ENCODE assay signal across 28 mouse cellular contexts in the genomic region with DNA sequence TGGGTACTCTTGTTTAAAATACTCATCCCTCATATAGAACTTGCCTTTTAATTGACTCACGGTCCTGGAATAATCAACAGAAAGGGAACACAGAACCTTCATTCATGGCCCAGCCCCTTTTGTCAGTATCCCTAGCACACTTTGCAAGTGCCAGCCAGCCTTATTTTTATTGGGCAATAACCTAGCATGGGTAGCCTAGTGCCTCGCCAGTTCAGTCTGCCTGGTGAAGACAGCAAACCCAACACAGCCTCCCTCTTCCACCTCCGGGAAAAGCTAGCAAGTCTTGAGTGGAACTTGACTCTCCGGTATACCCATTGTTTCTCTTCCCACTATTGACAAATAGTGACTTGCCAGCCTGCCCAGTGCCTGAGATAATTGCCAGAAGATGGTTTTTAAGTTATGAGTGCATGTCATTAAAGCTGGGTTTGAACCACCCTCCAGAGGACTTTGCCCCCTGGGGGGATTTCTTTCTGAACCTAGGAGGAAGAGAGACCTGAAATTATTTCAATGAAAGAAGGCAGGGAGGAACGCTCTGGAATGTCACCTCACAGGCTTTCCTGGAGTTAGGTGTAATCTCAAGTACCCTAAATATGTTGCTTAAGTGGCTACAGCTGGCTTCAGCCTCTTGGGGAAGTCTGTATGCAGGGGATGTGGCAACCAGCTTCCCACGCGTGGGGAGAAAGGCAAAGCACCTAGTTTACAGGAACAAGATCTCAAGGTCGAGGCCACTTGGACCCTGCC. TPM values are rescaled to one million over a fixed set of nuclear protein-coding genes. Genes with fewer than 3 reads are reported as not detected.
DNase-seq lines count a peak whose midpoint lies in the region; ATAC-seq and TF ChIP-seq lines count a peak whose summit lies in the region.
"Had no signal": no experiment of that assay in that cellular context is flagged by ENCODE, and none has a peak within 500 bp of the region (broad histone marks: within the 10 kb centered on the region; RNA-seq: fewer than 3 reads in every experiment).

No protein-coding gene starts in this region.

- 27% methylated on average over 8 of the region's 8 CpGs for WGBS in large intestine, adult 2 months
- WGBS in lung, embryonic 14.5 days = 48% methylated on average over 8 of the region's 8 CpGs

- ATAC-seq in lung, embryonic 14.5 days (ENCODE audit: insufficient read depth) = peak; percentile 76
- ATAC-seq: forebrain, embryonic 14.5 days; hindbrain, embryonic 16.5 days; midbrain, embryonic 15.5 days had no signal

- H3K36me3 ChIP-seq in lung, embryonic 14.5 days (ENCODE audit: insufficient read depth) = no peaks in the 10 kb centered on the region
- H3K36me3 ChIP-seq: heart, embryonic 10.5 days; heart, embryonic 15.5 days; midbrain, embryonic 10.5 days; midbrain, embryonic 15.5 days; neural tube, embryonic 13.5 days had no signal

- no peak overlapping the region for H3K9ac ChIP-seq in lung, embryonic 14.5 days
- H3K9ac ChIP-seq: heart, embryonic 15.5 days; liver, embryonic 14.5 days; midbrain, embryonic 15.5 days; neural tube, embryonic 13.5 days had no signal

- no peaks in the 10 kb centered on the region for H3K4me1 ChIP-seq in lung, embryonic 14.5 days (ENCODE audit: insufficient read depth)
- H3K4me1 ChIP-seq: midbrain, embryonic 10.5 days; midbrain, embryonic 15.5 days had no signal

- H3K4me2 ChIP-seq in lung, embryonic 14.5 days = 0 out of 2 replicates have a peak overlapping the region, but pooled peaks have one; percentile 3
- H3K4me2 ChIP-seq: heart, embryonic 15.5 days; midbrain, embryonic 15.5 days; neural tube, embryonic 13.5 days had no signal

- peak overlapping the region; percentile 63 for H3K27ac ChIP-seq in lung, embryonic 14.5 days (ENCODE audit: low read depth)
- no peak overlapping the region for H3K27ac ChIP-seq in layer of hippocampus, adult 2 months
- H3K27ac ChIP-seq: heart, embryonic 15.5 days; left cerebral cortex, adult 2 months; liver, embryonic 14.5 days; midbrain, embryonic 10.5 days; midbrain, embryonic 15.5 days; neural tube, embryonic 13.5 days had no signal

- no peak overlapping the region for H3K4me3 ChIP-seq in lung, embryonic 14.5 days (ENCODE audit: low read depth, low read length)
- no peak overlapping the region for H3K4me3 ChIP-seq in layer of hippocampus, adult 2 months
- H3K4me3 ChIP-seq: heart, embryonic 10.5 days; heart, embryonic 15.5 days; left cerebral cortex, adult 2 months; midbrain, embryonic 10.5 days; midbrain, embryonic 15.5 days; myocyte; neural tube, embryonic 13.5 days had no signal

- H3K9me3 ChIP-seq in lung, embryonic 14.5 days (ENCODE audit: low read depth, low read length) = 0 out of 2 replicates have a peak, but pooled peaks cover 3% of the 10 kb centered on the region
- H3K9me3 ChIP-seq: heart, embryonic 10.5 days; heart, embryonic 15.5 days; midbrain, embryonic 15.5 days; neural tube, embryonic 13.5 days had no signal

- TF ChIP-seq CTCF in lung, embryonic 14.5 days (IDR thresholded peaks at IDR 0.05; ENCODE audit: low read depth) = no peak
- TF ChIP-seq CTCF in layer of hippocampus, adult 2 months (conservative IDR thresholded peaks at IDR 0.05) = no peak

- no peaks in the 10 kb centered on the region for H3K27me3 ChIP-seq in lung, embryonic 14.5 days (ENCODE audit: insufficient read depth, low read length)
- H3K27me3 ChIP-seq: heart, embryonic 15.5 days; midbrain, embryonic 15.5 days; neural tube, embryonic 13.5 days had no signal

- DNase-seq in fat pad, adult 2 months (ENCODE audit: extremely low read depth, low read depth, low spot score) = peak; percentile 34
- DNase-seq in large intestine, adult 2 months (ENCODE audit: low read depth, low spot score) = peak; percentile 53
- peak; percentile 81 for DNase-seq in lung, embryonic 14.5 days
- DNase-seq in lung, postnatal 14 days = peak; percentile 52
- DNase-seq in adrenal gland, postnatal 25 days = no peak
- DNase-seq in testis, postnatal 10 days (ENCODE audit: low spot score) = no peak
- DNase-seq in spleen, postnatal 4 days (ENCODE audit: low spot score in 2 of 2) = no peak
- no peak for DNase-seq in layer of hippocampus, adult 2 months (ENCODE audit: low spot score in 2 of 2)
- DNase-seq: adrenal gland, postnatal 36 days; B cell, adult 2 months; cerebellum, adult 18-20 months; cerebellum, postnatal 10 days; gastrocnemius, postnatal 25 days; heart, adult 11 months; kidney, adult 11 months; kidney, postnatal 10 days; liver; right cerebral cortex, postnatal 4 days had no signal

RNA-seq across cellular contexts. Expression of gene Cep63, which starts 30.2 kb away (rescaled TPM):
- 1.8 and 2.7 TPM in 2 replicates for polyA plus RNA-seq in large intestine, adult 2 months (2012; rRNA removed)
- 44.2 and 47.5 TPM in 2 replicates for polyA plus RNA-seq in lung, embryonic 14.5 days (2014; fragmentation: Nextera tagmentation; extraction: Ambion mirVana)
- 37.2 and 41.8 TPM in 2 replicates for total RNA-seq in adrenal gland, postnatal 25 days (2021)
- total RNA-seq in layer of hippocampus, adult 2 months (2021) = 10 to 100 TPM; 30.9 to 32.4 TPM

RNA-seq across cellular contexts. Expression of gene Anapc13, which starts 30.4 kb away (rescaled TPM):
- polyA plus RNA-seq in large intestine, adult 2 months (2012; rRNA removed) = 76.6 and 80.1 TPM in 2 replicates
- polyA plus RNA-seq in lung, embryonic 14.5 days (2014; fragmentation: Nextera tagmentation; extraction: Ambion mirVana) = 166 and 188 TPM in 2 replicates
- 304 and 351 TPM in 2 replicates for total RNA-seq in adrenal gland, postnatal 25 days (2021)
- 100 to 1,000 TPM in 1 of 2 experiments, 10 to 100 TPM in 1; 99.5 to 106 TPM for total RNA-seq in layer of hippocampus, adult 2 months (2021)

RNA-seq across cellular contexts. Expression of gene Amotl2, which starts 59.9 kb away (rescaled TPM):
- polyA plus RNA-seq in large intestine, adult 2 months (2012; rRNA removed) = 6.9 and 9.4 TPM in 2 replicates
- polyA plus RNA-seq in lung, embryonic 14.5 days (2014; fragmentation: Nextera tagmentation; extraction: Ambion mirVana) = 40.3 and 49.4 TPM in 2 replicates
- 231 and 242 TPM in 2 replicates for total RNA-seq in adrenal gland, postnatal 25 days (2021)
- total RNA-seq in layer of hippocampus, adult 2 months (2021) = 10 to 100 TPM; 16.0 to 18.1 TPM

Comparison
In these comparisons a context has a peak if more than half of its experiments do, and no peak if none do; other contexts are left out.
1. DNase-seq: peak in fat pad, adult 2 months (single experiment), large intestine, adult 2 months (single experiment), lung, embryonic 14.5 days (single experiment) and lung, postnatal 14 days (single experiment); none in adrenal gland, postnatal 25 days (single experiment), testis, postnatal 10 days (single experiment), spleen, postnatal 4 days (0 of 2) and layer of hippocampus, adult 2 months (0 of 2).
2. RNA of gene Amotl2, which starts 59.9 kb away (total RNA-seq): 231 to 242 TPM in adrenal gland, postnatal 25 days; 16.0 to 18.1 TPM in layer of hippocampus, adult 2 months; every median in the first group is over 10 times any median in the second.